Mouse (Mus musculus) ES-E14 (cell line): ENCODE results near the gene Flnb.

ENCODE experiments used
- CHD2 ChIP-seq: IDR thresholded peaks from 2 replicates; pipeline ENCODE4 v1.6.1; 2014; ENCODE audit warnings: mild to moderate bottlenecking, low read depth, low read length, inconsistent platforms
- ZC3H11A ChIP-seq: IDR thresholded peaks from 2 replicates; pipeline ENCODE4 v1.6.1; 2012; ENCODE audit warnings: low read depth, mild to moderate bottlenecking, inconsistent platforms, low read length, borderline replicate concordance

GRCm38 (mm10) chr14:7999030-7999429 is 181.3 kb downstream of the Flnb start:
- no peak for TF ChIP-seq CHD2
- TF ChIP-seq ZC3H11A: no peak
